Mouse (Mus musculus) layer of hippocampus, postnatal 10 days (tissue): ENCODE measurements around the gene Trp53rkb. TPM values are rescaled to one million over a fixed set of nuclear protein-coding genes. Genes with fewer than 3 reads are reported as not detected.

Experiments used
- DNase-seq, 2 experiments: peaks; one replicate each; pipeline ENCODE4 v3.0.0; 2021; ENCODE audit warnings: low spot score in 2 of 2
- total RNA-seq, 2 experiments: library from RNA; stranded (reverse); gene quantifications; 2 replicates each; pipeline ENCODE4 v1.2.3; 2021

Trp53rkb gene
- total RNA-seq, 2 experiments from 2014 or later: 5.8 to 7.7 TPM

- peak; percentile 88 to 90 for DNase-seq
These were observed 1.3 kb downstream of the Trp53rkb start for GRCm38 (mm10) chr2:166793542-166794214.

GRCm38 (mm10) chr2:166799615-166800472 is 7.5 kb downstream of the Trp53rkb start:
- no peak for DNase-seq

GRCm38 (mm10) chr2:166800473-166800857 is 8.1 kb downstream of the Trp53rkb start:
- no peak for DNase-seq

GRCm38 (mm10) chr2:166801436-166801835 is 9.1 kb downstream of the Trp53rkb start:
- DNase-seq: no peak

GRCm38 (mm10) chr2:166803298-166803697 is 11.0 kb downstream of the Trp53rkb start:
- no peak for DNase-seq

- peak; percentile 81 to 86 for DNase-seq
These were observed 13.2 kb downstream of the Trp53rkb start, which contains the start of gene Arfgef2 for GRCm38 (mm10) chr2:166805250-166806172. Gene Arfgef2, plus strand, starts transcription at chr2:166805588.

GRCm38 (mm10) chr2:166806173-166806705 is 13.9 kb downstream of the Trp53rkb start:
- no peak for DNase-seq

- no peak for DNase-seq
These were observed 14.5 kb downstream of the Trp53rkb start for GRCm38 (mm10) chr2:166806813-166807212.

GRCm38 (mm10) chr2:166809499-166809898 is 17.2 kb downstream of the Trp53rkb start:
- DNase-seq: no peak

GRCm38 (mm10) chr2:166810821-166811220 is 18.5 kb downstream of the Trp53rkb start:
- no peak for DNase-seq

- no peak for DNase-seq
These were observed 26.3 kb downstream of the Trp53rkb start for GRCm38 (mm10) chr2:166818463-166819143.

- DNase-seq: no peak
These were observed 27.5 kb downstream of the Trp53rkb start for GRCm38 (mm10) chr2:166819849-166820248.

- no peak for DNase-seq
These were observed 28.5 kb downstream of the Trp53rkb start for GRCm38 (mm10) chr2:166820844-166821243.

- no peak for DNase-seq
These were observed 29.1 kb downstream of the Trp53rkb start for GRCm38 (mm10) chr2:166821406-166821805.

GRCm38 (mm10) chr2:166822119-166822826 is 29.9 kb downstream of the Trp53rkb start:
- DNase-seq: no peak

- DNase-seq: no peak
These were observed 30.6 kb downstream of the Trp53rkb start for GRCm38 (mm10) chr2:166822901-166823300.

- no peak for DNase-seq
These were observed 32.1 kb downstream of the Trp53rkb start for GRCm38 (mm10) chr2:166824386-166824785.

- no peak for DNase-seq
These were observed 32.7 kb downstream of the Trp53rkb start for GRCm38 (mm10) chr2:166824998-166825397.

- DNase-seq: no peak
These were observed 34.3 kb downstream of the Trp53rkb start for GRCm38 (mm10) chr2:166826491-166827224.
